Mouse (Mus musculus) midbrain, embryonic 14.5 days (tissue): ENCODE measurements around the gene Gm11983. TPM values are rescaled to one million over a fixed set of nuclear protein-coding genes. Genes with fewer than 3 reads are reported as not detected.
"Not testable (repeated sequence)": the region's sequence is repeated elsewhere in the genome, so short reads cannot be mapped to it uniquely, and the experiment has no call there.

Experiments
- ATAC-seq: fragments of 200-750 bp; cut with Nextera tagmentation; 2 replicates; pipeline ENCODE4 v1.8.0; 2017; ENCODE audit warnings: moderate number of reproducible peaks, moderate library complexity; ENCODE audit not compliant: low FRiP score, low TSS enrichment
- DNase-seq: peaks from one replicate; pipeline ENCODE4 v3.0.0-alpha.2; 2015
- H3K27ac ChIP-seq: fragments of 300-500 bp; sonication (generic); replicated peaks from 2 replicates; pipeline ENCODE4 v1.5.1; 2014; ENCODE audit warnings: mild to moderate bottlenecking, low read depth, low read length, moderate library complexity
- H3K27me3 ChIP-seq: fragments of 300-500 bp; sonication (generic); 2 replicates; pipeline ENCODE4 v1.6.1; 2014; ENCODE audit warnings: low read length, control low read depth, mixed read lengths; ENCODE audit not compliant: control insufficient read depth, insufficient read depth
- H3K36me3 ChIP-seq: fragments of 300-500 bp; sonication (generic); 2 replicates; pipeline ENCODE4 v1.6.1; 2014; ENCODE audit warnings: low read length, control low read depth; ENCODE audit not compliant: control insufficient read depth, insufficient read depth
- H3K4me1 ChIP-seq: fragments of 300-500 bp; sonication (generic); 2 replicates; pipeline ENCODE4 v1.6.1; 2014; ENCODE audit warnings: mild to moderate bottlenecking, antibody characterized with exemption, low read length, control low read depth; ENCODE audit not compliant: control insufficient read depth, insufficient read depth
- H3K4me2 ChIP-seq: fragments of 300-500 bp; sonication (generic); 2 replicates; pipeline ENCODE4 v1.6.1; 2014; ENCODE audit warnings: mild to moderate bottlenecking, low read length, moderate library complexity
- H3K4me3 ChIP-seq: fragments of 300-500 bp; sonication (generic); replicated peaks from 2 replicates; pipeline ENCODE4 v1.5.1; 2014; ENCODE audit warnings: low read depth, low read length
- H3K9ac ChIP-seq: fragments of 300-500 bp; sonication (generic); replicated peaks from 2 replicates; pipeline ENCODE4 v1.6.1; 2014; ENCODE audit warnings: mild to moderate bottlenecking, low read length, moderate library complexity
- H3K9me3 ChIP-seq: fragments of 300-500 bp; sonication (generic); 2 replicates; pipeline ENCODE4 v1.6.1; 2016; ENCODE audit warnings: low read length, control low read depth, mixed read lengths; ENCODE audit not compliant: control insufficient read depth
- WGBS: fragments of 180-500 bp; shearing (Covaris S2); extraction: QIAGEN DNeasy Blood & Tissue Kit; methylation state at CpG from one replicate; pipeline ENCODE4 v1.1.7; 2014; 5-methylcytosine and 5-hydroxymethylcytosine counted together
- polyA plus RNA-seq: library from polyadenylated mRNA; unstranded; fragments of >200 nt; fragmentation: Nextera tagmentation; extraction: Ambion mirVana; gene quantifications from 2 replicates; pipeline ENCODE4 v1.2.1, GENCODE M21; 2014

Gm11983 gene
- polyA plus RNA-seq, 1 experiment from 2014 or later, result not detected

GRCm38 (mm10) chr11:6828196-6828595 is 9.3 kb downstream of the Gm11983 start:
- DNase-seq (peak; percentile 19), ATAC-seq (no peak)
- no peaks in the 10 kb centered on the region for H3K36me3 ChIP-seq
- 53% methylated on average over 5 of the region's 5 CpGs for WGBS
- H3K4me1 ChIP-seq, result no peaks in the 10 kb centered on the region
- H3K9me3 ChIP-seq, result no peaks in the 10 kb centered on the region
- no peak overlapping the region for H3K27ac ChIP-seq
- H3K4me3 ChIP-seq, result no peak overlapping the region
- no peak overlapping the region for H3K4me2 ChIP-seq
- H3K9ac ChIP-seq, result no peak overlapping the region
- H3K27me3 ChIP-seq, result no peaks in the 10 kb centered on the region

- no peak overlapping the region for H3K4me3 ChIP-seq
- ATAC-seq (no peak), DNase-seq (no peak)
- no peaks in the 10 kb centered on the region for H3K36me3 ChIP-seq
- H3K27ac ChIP-seq, result no peak overlapping the region
- no peaks in the 10 kb centered on the region for H3K9me3 ChIP-seq
- 95% methylated on average over 3 of the region's 3 CpGs for WGBS
- no peak overlapping the region for H3K4me2 ChIP-seq
- no peak overlapping the region for H3K9ac ChIP-seq
- H3K4me1 ChIP-seq, result no peaks in the 10 kb centered on the region
- H3K27me3 ChIP-seq, result no peaks in the 10 kb centered on the region
Observed at GRCm38 (mm10) chr11:6826157-6826556, 11.3 kb downstream of the Gm11983 start.

DNA sequence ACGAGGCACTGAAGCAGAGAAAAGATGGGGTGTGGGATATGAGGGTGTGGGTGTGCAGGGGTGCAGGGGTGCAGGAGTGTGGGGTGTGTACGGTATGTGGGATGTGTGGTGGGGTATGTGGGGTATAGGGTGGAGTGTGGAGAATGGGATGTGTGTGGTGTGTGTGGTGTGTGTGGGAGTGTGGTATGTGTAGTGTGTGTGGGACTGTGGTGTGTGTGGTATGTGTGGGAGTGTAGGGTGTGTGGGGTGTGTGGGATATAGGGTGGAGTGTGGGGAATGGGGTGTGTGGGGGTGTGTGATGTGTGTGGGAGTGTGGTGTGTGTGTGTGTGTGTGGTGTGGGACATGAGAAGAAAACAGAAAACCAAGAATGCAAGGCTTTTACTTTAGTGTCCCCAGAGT is 14.3 kb downstream of the Gm11983 start:
- WGBS, result 92% methylated on average over 2 of the region's 2 CpGs
- H3K4me1 ChIP-seq, result no peaks in the 10 kb centered on the region
- no peak for ATAC-seq
- DNase-seq, result no peak
- no peaks in the 10 kb centered on the region for H3K27me3 ChIP-seq
- no peaks in the 10 kb centered on the region for H3K36me3 ChIP-seq
- H3K27ac ChIP-seq, result no peak overlapping the region
- no peaks in the 10 kb centered on the region for H3K9me3 ChIP-seq
- no peak overlapping the region for H3K4me2 ChIP-seq
- no peak overlapping the region for H3K9ac ChIP-seq
- no peak overlapping the region for H3K4me3 ChIP-seq

DNA sequence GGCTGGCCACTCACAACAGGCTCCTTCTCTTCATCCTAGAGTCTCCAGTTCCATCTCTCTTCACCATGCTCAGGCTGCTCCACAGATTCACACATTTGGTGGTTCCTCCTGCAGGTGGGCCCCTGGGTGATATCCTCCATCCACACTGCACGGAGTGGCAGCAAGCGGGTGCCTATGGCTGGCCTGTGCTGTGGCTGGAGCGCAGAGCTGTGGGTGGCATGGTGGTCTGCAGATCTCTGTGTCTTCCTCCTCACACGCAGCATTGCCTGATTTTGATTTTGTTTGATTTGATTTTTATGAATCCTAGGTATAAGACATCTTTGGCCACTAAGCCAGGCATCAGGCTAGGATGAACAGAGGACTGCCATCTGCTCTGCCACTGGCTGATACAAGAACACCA is 23.0 kb downstream of the Gm11983 start:
- H3K4me1 ChIP-seq, result no peaks in the 10 kb centered on the region
- no peaks in the 10 kb centered on the region for H3K36me3 ChIP-seq
- no peaks in the 10 kb centered on the region for H3K27me3 ChIP-seq
- DNase-seq (no peak), ATAC-seq (no peak)
- no peak overlapping the region for H3K4me2 ChIP-seq
- no peak overlapping the region for H3K4me3 ChIP-seq
- H3K9me3 ChIP-seq, result no peaks in the 10 kb centered on the region
- 97% methylated on average over 4 of the region's 4 CpGs for WGBS
- no peak overlapping the region for H3K27ac ChIP-seq
- H3K9ac ChIP-seq, result no peak overlapping the region

DNA sequence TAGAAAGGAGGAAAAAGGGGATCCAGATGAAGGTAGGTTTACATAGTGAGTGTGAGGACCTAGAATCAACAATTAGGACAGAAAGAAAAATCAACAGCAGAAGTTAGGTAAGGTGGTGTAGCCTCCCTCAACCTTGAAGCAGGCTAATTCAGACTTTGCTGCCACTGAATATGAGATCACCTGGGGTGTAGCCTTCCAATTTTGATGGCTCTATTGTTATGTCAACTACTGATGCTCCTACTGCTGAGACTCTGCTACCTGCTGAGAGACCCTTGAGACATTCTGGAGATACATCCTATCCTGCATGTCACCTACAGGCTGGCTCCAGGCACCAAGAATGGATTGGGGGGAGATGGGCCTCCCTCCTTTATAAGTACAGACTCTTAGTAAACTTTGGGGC is 34.6 kb downstream of the Gm11983 start:
- H3K9me3 ChIP-seq, ATAC-seq, H3K27ac ChIP-seq, H3K36me3 ChIP-seq, H3K4me1 ChIP-seq, H3K4me2 ChIP-seq, H3K27me3 ChIP-seq, DNase-seq, H3K9ac ChIP-seq, H3K4me3 ChIP-seq: not testable (repeated sequence)

- ATAC-seq (no peak), DNase-seq (no peak)
- 91% methylated on average over 3 of the region's 3 CpGs for WGBS
- Histone ChIP-seq H3K4me2 (no peak overlapping the region), H3K36me3 (no peaks in the 10 kb centered on the region), H3K9me3 (no peaks in the 10 kb centered on the region), H3K27ac (no peak overlapping the region), H3K4me1 (no peaks in the 10 kb centered on the region), H3K4me3 (no peak overlapping the region), H3K27me3 (no peaks in the 10 kb centered on the region), H3K9ac (no peak overlapping the region)
Observed at GRCm38 (mm10) chr11:6790690-6791089, 46.8 kb downstream of the Gm11983 start.

Other genes starting within 250 kb of the Gm11983 start
- 88.5 and 100.0 TPM in 2 replicates for gene Nacad, start 231.6 kb downstream of the Gm11983 start, polyA plus RNA-seq
- 28.1 and 30.2 TPM in 2 replicates for gene Tbrg4, start 211.6 kb downstream of the Gm11983 start, polyA plus RNA-seq
- not detected in 2 replicates for gene Wap, start 199.0 kb downstream of the Gm11983 start, polyA plus RNA-seq
- gene Ramp3, start 179.1 kb downstream of the Gm11983 start, polyA plus RNA-seq, result 5.9 and 7.0 TPM in 2 replicates
- gene Adcy1, start 225.8 kb upstream of the Gm11983 start, polyA plus RNA-seq, result 9.9 and 10.7 TPM in 2 replicates